Mouse (Mus musculus) intestine, embryonic 16.5 days (tissue): ENCODE results near the gene Il1rapl2. TPM values are rescaled to one million over a fixed set of nuclear protein-coding genes. Genes with fewer than 3 reads are reported as not detected.

Source experiments
- ATAC-seq: fragments of 200-750 bp; cut with Nextera tagmentation; 2 replicates; pipeline ENCODE4 v1.8.0; 2017; ENCODE audit warnings: moderate TSS enrichment, moderate library complexity
- H3K27ac ChIP-seq: fragments of 300-500 bp; sonication (generic); 2 replicates; pipeline ENCODE4 v1.5.1; 2014; ENCODE audit warnings: mild to moderate bottlenecking, low read length
- H3K27me3 ChIP-seq: fragments of 300-500 bp; sonication (generic); replicated peaks from 2 replicates; pipeline ENCODE4 v1.6.1; 2014; ENCODE audit warnings: low read length, control low read depth, mixed read lengths; ENCODE audit not compliant: control insufficient read depth, insufficient read depth
- H3K36me3 ChIP-seq: fragments of 300-500 bp; sonication (generic); 2 replicates; pipeline ENCODE4 v1.6.1; 2014; ENCODE audit warnings: low read length, control low read depth; ENCODE audit not compliant: control insufficient read depth, insufficient read depth
- H3K4me1 ChIP-seq: fragments of 300-500 bp; sonication (generic); 2 replicates; pipeline ENCODE4 v1.6.1; 2014; ENCODE audit warnings: low read length, control low read depth, mixed read lengths; ENCODE audit not compliant: control insufficient read depth, insufficient read depth
- H3K4me2 ChIP-seq: fragments of 300-500 bp; sonication (generic); 2 replicates; pipeline ENCODE4 v1.6.1; 2014; ENCODE audit warnings: low read depth, low read length, control low read depth
- H3K4me3 ChIP-seq: fragments of 300-500 bp; sonication (generic); 2 replicates; pipeline ENCODE4 v1.5.1; 2014; ENCODE audit warnings: mild to moderate bottlenecking, low read length
- H3K9ac ChIP-seq: fragments of 300-500 bp; sonication (generic); 2 replicates; pipeline ENCODE4 v1.6.1; 2014; ENCODE audit warnings: low read depth, low read length
- H3K9me3 ChIP-seq: fragments of 300-500 bp; sonication (generic); 2 replicates; pipeline ENCODE4 v1.6.1; 2016; ENCODE audit warnings: low read length, control low read depth; ENCODE audit not compliant: control insufficient read depth
- WGBS: fragments of 180-500 bp; shearing (Covaris S2); extraction: QIAGEN DNeasy Blood & Tissue Kit; methylation state at CpG from one replicate; pipeline ENCODE4 v1.1.7; 2014; 5-methylcytosine and 5-hydroxymethylcytosine counted together
- polyA plus RNA-seq: library from polyadenylated mRNA; unstranded; fragments of >200 nt; fragmentation: Nextera tagmentation; extraction: Ambion mirVana; gene quantifications from 2 replicates; pipeline ENCODE4 v1.2.1, GENCODE M21; 2015

Gene Il1rapl2
- 0.12 TPM in 2 replicates for polyA plus RNA-seq

DNA sequence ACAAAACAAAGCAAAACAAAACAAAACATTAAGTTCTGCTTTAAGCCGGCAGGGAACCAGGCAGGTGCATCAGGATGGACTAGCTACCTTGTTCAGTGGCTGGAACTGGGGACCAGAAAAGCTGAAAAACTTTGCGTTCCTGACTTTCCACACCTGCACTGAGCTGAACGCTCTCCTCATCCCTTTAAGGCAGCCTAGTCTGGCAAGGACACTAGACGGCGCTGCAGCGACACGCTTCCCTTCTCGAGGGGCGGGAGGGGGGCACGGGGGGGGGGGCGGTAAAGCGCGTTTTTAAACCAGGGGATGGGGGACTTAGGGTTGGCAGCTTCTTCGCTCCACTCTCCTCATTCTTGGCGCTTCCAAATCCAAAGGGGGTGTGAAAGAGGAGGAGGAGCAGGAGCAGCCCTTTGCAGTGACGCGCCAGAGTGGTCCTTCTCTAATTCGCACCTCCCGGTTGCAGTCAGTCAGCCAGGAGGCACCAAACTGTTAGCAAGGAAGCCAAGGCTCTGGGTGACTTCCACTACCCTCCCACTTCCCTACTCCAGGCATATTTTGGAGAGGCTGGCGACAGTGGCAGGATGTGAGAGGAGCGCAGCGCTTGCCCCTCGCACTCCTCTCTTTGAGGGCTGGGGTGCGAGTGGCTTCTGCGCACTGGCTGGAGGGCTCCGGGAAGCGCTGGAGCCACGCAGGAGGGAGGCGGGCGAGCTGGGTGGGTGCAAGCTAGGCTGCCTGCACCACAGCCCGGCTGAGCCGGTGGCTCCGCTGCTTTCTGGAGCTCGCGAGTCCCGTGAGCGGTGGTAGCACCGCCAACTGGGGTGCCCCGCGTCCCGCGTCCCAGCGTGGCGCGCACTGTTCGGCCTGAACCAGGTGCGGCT is at the start of gene Il1rapl2:
Gene Il1rapl2 (plus strand): TSS at position 288 of the 875 bp plus-strand sequence.
- Histone ChIP-seq H3K9me3 (no peaks in the 10 kb centered on the region), H3K27me3 (peaks cover 30% of the 10 kb centered on the region), H3K27ac (no peak within 1 kb of the TSS), H3K36me3 (no peaks in the 10 kb centered on the region), H3K4me1 (no peaks in the 10 kb centered on the region), H3K4me2 (peak within 1 kb of the TSS; percentile 56), H3K4me3 (peak within 1 kb of the TSS; percentile 37), H3K9ac (no peak within 1 kb of the TSS)
- WGBS: 14% methylated on average over 38 of the region's 47 CpGs
- ATAC-seq: peak; percentile 40; the same call in 1 of the 2 replicates

DNA sequence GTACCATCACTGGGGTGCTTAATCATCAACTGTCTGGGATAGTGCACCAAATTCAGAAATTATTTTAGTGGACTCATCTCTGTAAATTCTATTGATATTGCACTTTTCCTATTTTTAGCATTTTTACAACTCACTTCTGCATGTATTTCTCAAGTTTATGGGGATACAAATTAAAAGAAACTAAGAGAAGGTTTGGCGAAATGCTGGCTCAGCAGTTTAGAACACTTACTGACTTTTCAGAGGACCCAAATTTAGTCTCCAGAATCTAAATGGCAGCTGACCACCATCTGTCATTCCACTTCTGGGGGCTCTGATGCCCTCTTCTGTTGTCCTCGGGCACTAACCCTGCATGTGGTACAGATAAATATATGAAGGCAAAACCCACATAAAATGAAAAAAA is 22.1 kb upstream of the Il1rapl2 start:
- 77% methylated on average over 2 of the region's 2 CpGs for WGBS
- Histone ChIP-seq H3K9ac (no peak overlapping the region), H3K4me3 (no peak overlapping the region), H3K27me3 (no peaks in the 10 kb centered on the region), H3K9me3 (no peaks in the 10 kb centered on the region), H3K27ac (no peak overlapping the region), H3K4me1 (no peaks in the 10 kb centered on the region), H3K4me2 (no peak overlapping the region), H3K36me3 (no peaks in the 10 kb centered on the region)
- ATAC-seq: no peak

DNA sequence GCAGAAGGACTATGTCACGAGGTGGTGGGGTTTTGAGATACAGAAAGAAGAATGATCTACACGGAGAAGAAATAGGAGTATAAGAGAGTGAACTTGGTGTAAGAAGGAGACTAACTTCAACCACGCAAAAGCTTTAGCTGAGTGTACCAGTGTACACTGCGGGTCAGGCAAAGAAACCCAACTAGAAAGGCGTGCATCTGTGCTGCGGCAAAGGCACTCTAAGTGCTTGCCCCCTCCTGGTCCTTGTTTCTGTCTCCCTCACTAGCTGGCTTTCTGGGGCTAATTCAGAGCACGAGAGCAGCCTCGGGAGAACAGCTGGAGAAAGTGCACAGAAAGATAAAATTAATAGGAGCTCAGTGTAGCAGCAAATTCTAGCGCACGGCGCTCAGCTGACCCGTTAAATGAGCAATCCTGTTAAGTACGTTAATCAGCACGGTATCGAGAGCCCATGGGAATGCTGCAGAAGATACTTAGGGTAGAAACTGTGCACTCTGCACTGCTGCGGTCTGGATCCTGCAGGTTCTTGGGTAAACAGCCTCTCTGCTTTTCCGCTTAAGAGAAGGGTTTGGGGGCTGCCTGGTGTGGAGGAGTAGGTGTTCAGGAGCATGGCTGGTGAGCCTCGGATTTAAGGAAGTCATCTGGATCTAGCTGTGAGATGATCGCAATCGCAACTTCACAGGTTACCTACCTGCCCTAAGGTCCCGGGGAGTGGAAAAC is 778 bp upstream of the Il1rapl2 start:
- H3K9me3 ChIP-seq: no peaks in the 10 kb centered on the region
- no peaks in the 10 kb centered on the region for H3K4me1 ChIP-seq
- ATAC-seq: no peak
- peaks cover 30% of the 10 kb centered on the region for H3K27me3 ChIP-seq
- H3K4me3 ChIP-seq: peak overlapping the region; percentile 37; the same call in 1 of the 2 replicates
- H3K4me2 ChIP-seq: peak overlapping the region; percentile 56
- H3K36me3 ChIP-seq: no peaks in the 10 kb centered on the region
- no peak overlapping the region for H3K27ac ChIP-seq
- 20% methylated on average over 21 of the region's 21 CpGs for WGBS
- no peak overlapping the region for H3K9ac ChIP-seq

DNA sequence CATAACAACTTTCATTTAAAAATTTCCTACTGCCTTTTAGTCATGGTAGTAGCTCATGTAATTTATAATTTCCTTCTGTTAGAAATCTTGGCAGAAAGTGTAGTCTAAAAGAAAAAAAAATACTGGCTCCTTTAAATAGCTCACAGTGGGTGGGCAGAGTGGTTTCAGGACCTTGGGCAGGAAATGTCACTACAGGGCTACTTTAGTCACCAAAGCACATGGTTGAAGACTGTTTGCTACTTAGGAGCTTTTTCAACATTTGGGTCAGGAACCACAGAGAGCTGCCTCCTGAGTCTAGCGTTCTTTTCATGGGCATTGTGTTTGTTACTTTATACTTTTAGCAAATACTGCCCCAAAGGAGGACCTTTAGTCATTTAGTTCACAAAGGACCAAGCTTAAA is 12.2 kb downstream of the Il1rapl2 start:
- WGBS: 43% methylated on average over 1 of the region's 1 CpGs
- no peaks in the 10 kb centered on the region for H3K36me3 ChIP-seq
- H3K4me2 ChIP-seq: no peak overlapping the region
- H3K4me3 ChIP-seq: no peak overlapping the region
- no peak overlapping the region for H3K9ac ChIP-seq
- H3K27me3 ChIP-seq: 0 out of 2 replicates have a peak, but pooled peaks cover 3% of the 10 kb centered on the region
- ATAC-seq: no peak
- no peaks in the 10 kb centered on the region for H3K9me3 ChIP-seq
- H3K4me1 ChIP-seq: no peaks in the 10 kb centered on the region
- H3K27ac ChIP-seq: no peak overlapping the region

DNA sequence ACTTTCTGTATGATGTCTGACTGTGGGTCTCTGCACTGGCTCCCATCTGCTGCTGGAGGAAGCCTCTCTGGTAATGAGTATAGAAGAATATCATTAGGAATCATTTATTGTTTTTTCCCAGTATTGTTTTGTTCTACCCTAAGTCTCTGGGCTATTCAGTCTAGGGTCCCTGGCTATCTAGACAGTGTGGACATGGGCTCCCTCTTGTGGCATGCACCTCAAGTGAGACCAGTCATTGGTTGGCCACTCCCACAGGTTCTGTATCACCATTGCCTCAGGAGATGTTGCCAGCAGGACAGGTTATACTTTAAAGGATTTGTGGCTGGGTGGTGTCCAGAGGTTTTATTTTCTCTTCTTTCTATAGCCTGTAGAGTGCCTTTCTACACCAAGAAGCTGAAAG is 50.3 kb downstream of the Il1rapl2 start:
- no peak for ATAC-seq
- Histone ChIP-seq H3K27ac (no peak overlapping the region), H3K4me3 (no peak overlapping the region), H3K9me3 (no peaks in the 10 kb centered on the region), H3K4me2 (no peak overlapping the region), H3K36me3 (no peaks in the 10 kb centered on the region), H3K27me3 (no peaks in the 10 kb centered on the region), H3K4me1 (no peaks in the 10 kb centered on the region), H3K9ac (no peak overlapping the region)

DNA sequence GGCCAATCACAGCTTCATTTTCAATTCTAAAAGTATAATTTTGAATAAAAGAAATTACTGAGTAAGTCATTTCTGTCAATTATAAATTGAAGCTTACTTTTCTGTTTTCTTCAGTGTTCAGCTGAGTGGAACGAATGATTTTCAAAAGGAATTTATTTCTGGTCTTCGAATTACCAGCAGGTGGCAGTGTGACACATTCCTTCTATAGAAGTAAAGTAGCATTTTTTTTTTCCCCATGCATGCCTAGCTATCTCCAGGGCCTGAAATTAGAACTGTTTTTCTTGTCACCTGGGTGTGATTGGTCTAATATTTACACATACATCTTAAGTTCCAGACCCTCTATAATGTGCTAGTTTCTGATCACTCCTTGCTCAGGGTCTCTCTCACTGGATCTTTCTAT is 96.6 kb downstream of the Il1rapl2 start:
- ATAC-seq: no peak
- no peaks in the 10 kb centered on the region for H3K36me3 ChIP-seq
- no peaks in the 10 kb centered on the region for H3K27me3 ChIP-seq
- H3K27ac ChIP-seq: no peak overlapping the region
- H3K9ac ChIP-seq: no peak overlapping the region
- WGBS: 20% methylated on average over 2 of the region's 2 CpGs
- H3K4me2 ChIP-seq: no peak overlapping the region
- H3K9me3 ChIP-seq: no peaks in the 10 kb centered on the region
- no peaks in the 10 kb centered on the region for H3K4me1 ChIP-seq
- no peak overlapping the region for H3K4me3 ChIP-seq

DNA sequence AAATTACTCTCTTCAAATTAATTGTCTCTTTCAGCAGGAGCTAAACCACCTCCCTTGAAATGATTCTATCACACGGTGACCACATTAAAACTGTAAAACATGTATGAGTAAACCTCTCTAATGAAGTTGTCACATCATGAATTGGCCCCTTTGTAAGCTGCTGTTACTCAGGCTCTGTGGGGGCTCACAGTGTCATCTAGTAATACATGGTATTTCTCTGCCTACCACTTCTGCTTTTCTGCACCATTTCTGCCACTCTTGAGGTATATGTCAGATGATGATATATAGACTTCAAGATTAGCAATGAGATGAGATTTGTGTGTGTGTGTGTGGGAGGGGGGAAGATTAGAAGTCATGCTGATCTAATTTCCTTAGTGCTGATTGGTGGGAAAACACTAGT is 117.6 kb downstream of the Il1rapl2 start:
- no peak overlapping the region for H3K4me2 ChIP-seq
- H3K9ac ChIP-seq: no peak overlapping the region
- no peak for ATAC-seq
- no peaks in the 10 kb centered on the region for H3K36me3 ChIP-seq
- no peaks in the 10 kb centered on the region for H3K27me3 ChIP-seq
- WGBS: 81% methylated on average over 1 of the region's 1 CpGs
- no peak overlapping the region for H3K4me3 ChIP-seq
- no peaks in the 10 kb centered on the region for H3K4me1 ChIP-seq
- no peaks in the 10 kb centered on the region for H3K9me3 ChIP-seq
- no peak overlapping the region for H3K27ac ChIP-seq

DNA sequence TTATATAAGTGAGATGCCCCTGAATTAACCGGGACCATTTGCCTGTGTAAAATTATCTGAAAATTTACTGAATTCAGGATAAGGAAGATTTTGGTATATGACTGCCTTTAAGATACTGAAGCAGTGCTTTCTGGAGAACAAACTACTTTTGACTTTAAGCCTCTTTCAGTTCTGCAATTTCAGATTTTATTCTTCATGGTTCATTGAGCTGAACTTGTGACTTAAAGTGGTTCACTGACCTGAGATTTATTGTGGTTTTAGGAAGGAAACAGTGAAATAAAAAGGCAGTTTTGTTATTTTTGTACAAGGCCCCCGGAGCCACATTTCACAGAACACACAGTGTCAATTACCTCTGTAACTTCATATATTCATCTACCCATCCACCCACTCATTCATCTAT is 129.6 kb downstream of the Il1rapl2 start:
- Histone ChIP-seq H3K9me3 (no peaks in the 10 kb centered on the region), H3K4me3 (no peak overlapping the region), H3K27ac (no peak overlapping the region), H3K4me2 (no peak overlapping the region), H3K36me3 (no peaks in the 10 kb centered on the region), H3K4me1 (no peaks in the 10 kb centered on the region), H3K9ac (no peak overlapping the region), H3K27me3 (no peaks in the 10 kb centered on the region)
- 79% methylated on average over 2 of the region's 2 CpGs for WGBS
- no peak for ATAC-seq

DNA sequence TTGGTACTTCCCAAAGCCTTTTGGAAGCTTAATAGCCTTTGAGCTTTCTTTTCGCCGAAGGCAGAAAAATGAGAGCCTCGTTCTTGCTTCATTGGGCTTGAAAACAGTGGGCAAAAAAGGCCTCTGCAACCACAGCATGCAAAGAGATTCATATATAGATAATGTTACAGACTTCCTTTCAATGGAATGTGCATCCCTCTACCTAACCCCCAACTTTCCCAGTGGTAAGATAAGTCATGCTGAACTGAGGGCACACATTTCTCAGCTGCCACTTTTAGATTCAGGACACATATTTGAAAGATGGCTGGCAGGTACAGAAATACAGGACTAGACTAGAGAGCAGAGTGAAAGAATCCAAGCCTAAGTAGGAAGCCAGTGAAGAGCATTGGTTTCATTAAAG is 185.1 kb downstream of the Il1rapl2 start:
- no peaks in the 10 kb centered on the region for H3K4me1 ChIP-seq
- H3K9ac ChIP-seq: no peak overlapping the region
- H3K27ac ChIP-seq: no peak overlapping the region
- no peaks in the 10 kb centered on the region for H3K9me3 ChIP-seq
- no peak overlapping the region for H3K4me3 ChIP-seq
- H3K4me2 ChIP-seq: no peak overlapping the region
- H3K27me3 ChIP-seq: no peaks in the 10 kb centered on the region
- no peak for ATAC-seq
- WGBS: 76% methylated on average over 3 of the region's 3 CpGs
- H3K36me3 ChIP-seq: no peaks in the 10 kb centered on the region
